Mouse (Mus musculus): ENCODE measurements around the gene Vamp1.
"Not testable (repeated sequence)": the region's sequence is repeated elsewhere in the genome, so short reads cannot be mapped to it uniquely, and the experiment has no call there.

GRCm38 (mm10) chr6:125266600-125266999 is 51.2 kb downstream of the Vamp1 start:
- TF ChIP-seq CTCF (IDR thresholded peaks at IDR 0.05; ENCODE audit: low read depth); EP300 (optimal IDR thresholded peaks at IDR 0.05): not testable (repeated sequence)
